Mouse (Mus musculus) forelimb bud, embryonic 11.5 days (tissue): ENCODE results near the gene B4galnt2.
"Not testable (repeated sequence)": the region's sequence is repeated elsewhere in the genome, so short reads cannot be mapped to it uniquely, and the experiment has no call there.

Experiments
- DNase-seq: peaks from one replicate; pipeline ENCODE4 v3.0.0-alpha.2; 2012; ENCODE audit warnings: low read depth, low spot score

Gene B4galnt2

GRCm38 (mm10) chr11:95896446-95897179 lies 18.1 kb downstream of the B4galnt2 start:
- DNase-seq = no peak

GRCm38 (mm10) chr11:95890462-95891051 lies 24.1 kb downstream of the B4galnt2 start:
- DNase-seq = no peak

- not testable (repeated sequence) for DNase-seq
These were observed 34.8 kb downstream of the B4galnt2 start for GRCm38 (mm10) chr11:95879861-95880260.

GRCm38 (mm10) chr11:95876296-95876695 lies 38.4 kb downstream of the B4galnt2 start:
- peak; percentile 75 for DNase-seq

- no peak for DNase-seq
These were observed 38.9 kb downstream of the B4galnt2 start for GRCm38 (mm10) chr11:95875804-95876203.

GRCm38 (mm10) chr11:95869918-95870470 lies 44.7 kb downstream of the B4galnt2 start:
- no peak for DNase-seq

- no peak for DNase-seq
These were observed 45.2 kb downstream of the B4galnt2 start for GRCm38 (mm10) chr11:95869442-95869841.

GRCm38 (mm10) chr11:95861397-95861796 lies 53.3 kb downstream of the B4galnt2 start:
- no peak for DNase-seq

- no peak for DNase-seq
These were observed 54.6 kb downstream of the B4galnt2 start for GRCm38 (mm10) chr11:95860071-95860490.

GRCm38 (mm10) chr11:95859468-95859855 lies 55.2 kb downstream of the B4galnt2 start:
- peak; percentile 78 for DNase-seq

- peak; percentile 97 for DNase-seq
These were observed 55.9 kb downstream of the B4galnt2 start for GRCm38 (mm10) chr11:95858528-95859467.

- no peak for DNase-seq
These were observed 56.8 kb downstream of the B4galnt2 start for GRCm38 (mm10) chr11:95857716-95858527.

GRCm38 (mm10) chr11:95857306-95857705 lies 57.4 kb downstream of the B4galnt2 start:
- DNase-seq = no peak

- no peak for DNase-seq
These were observed 61.0 kb downstream of the B4galnt2 start for GRCm38 (mm10) chr11:95853684-95854083.

GRCm38 (mm10) chr11:95850898-95851297 lies 63.8 kb downstream of the B4galnt2 start:
- no peak for DNase-seq

- no peak for DNase-seq
These were observed 69.8 kb downstream of the B4galnt2 start for GRCm38 (mm10) chr11:95844935-95845334.

- DNase-seq = no peak
These were observed 71.2 kb downstream of the B4galnt2 start for GRCm38 (mm10) chr11:95843421-95843950.

GRCm38 (mm10) chr11:95842953-95843352 lies 71.7 kb downstream of the B4galnt2 start:
- no peak for DNase-seq

GRCm38 (mm10) chr11:95842074-95842681 lies 72.5 kb downstream of the B4galnt2 start, which contains the start of gene Abi3:
Gene Abi3 (minus strand): TSS chr11:95842476.
- DNase-seq = no peak

GRCm38 (mm10) chr11:95841498-95841830 lies 73.2 kb downstream of the B4galnt2 start:
- no peak for DNase-seq
